Mouse (Mus musculus): ENCODE measurements around the gene Olfr828. TPM values are rescaled to one million over a fixed set of nuclear protein-coding genes. Genes with fewer than 3 reads are reported as not detected.

Gene Olfr828
- polyA plus RNA-seq (2012; rRNA removed), result not detected in 2 replicates

DNA sequence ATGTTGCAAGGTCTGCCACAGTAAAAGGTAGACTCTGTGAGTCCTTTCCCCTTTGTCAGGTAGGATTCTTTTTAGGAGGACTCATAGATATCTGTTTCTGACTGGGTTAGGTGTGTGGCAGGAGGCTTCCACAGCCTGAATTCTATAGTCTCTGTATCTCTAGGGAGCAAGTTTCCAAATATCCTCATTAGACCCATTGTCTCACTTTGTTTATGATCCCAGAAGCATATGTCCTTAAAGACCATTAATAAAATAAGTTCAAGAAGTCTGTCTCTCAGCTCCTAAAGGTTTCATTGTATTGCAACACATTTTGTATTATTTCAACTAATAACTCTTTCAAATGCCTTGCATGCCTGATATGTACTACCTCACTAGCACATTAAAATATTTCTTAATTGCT is at the start of gene Olfr828:
Olfr828 (minus strand) TSS at position 101 of the 400 bp plus-strand sequence.
- H3K27ac ChIP-seq (ENCODE audit: insufficient read depth, low read depth, low read length), result no peak within 1 kb of the TSS
- no peaks in the 10 kb centered on the region for H3K36me3 ChIP-seq (ENCODE audit: control insufficient read depth, insufficient read depth, low read length)
- no peaks in the 10 kb centered on the region for H3K27me3 ChIP-seq (ENCODE audit: control insufficient read depth, insufficient read depth, low read length)
- H3K4me3 ChIP-seq (ENCODE audit: low read depth, low read length), result no peak within 1 kb of the TSS
- TF ChIP-seq CTCF (IDR thresholded peaks at IDR 0.05; ENCODE audit: extremely low read depth, insufficient read length, insufficient replicate concordance, low read depth, low read length), result no peak
- TF ChIP-seq POLR2A (IDR thresholded peaks at IDR 0.05; ENCODE audit: low read depth, low read length), result no peak
- H3K4me1 ChIP-seq (ENCODE audit: control insufficient read depth, insufficient read depth, insufficient read length, low read length), result no peaks in the 10 kb centered on the region

DNA sequence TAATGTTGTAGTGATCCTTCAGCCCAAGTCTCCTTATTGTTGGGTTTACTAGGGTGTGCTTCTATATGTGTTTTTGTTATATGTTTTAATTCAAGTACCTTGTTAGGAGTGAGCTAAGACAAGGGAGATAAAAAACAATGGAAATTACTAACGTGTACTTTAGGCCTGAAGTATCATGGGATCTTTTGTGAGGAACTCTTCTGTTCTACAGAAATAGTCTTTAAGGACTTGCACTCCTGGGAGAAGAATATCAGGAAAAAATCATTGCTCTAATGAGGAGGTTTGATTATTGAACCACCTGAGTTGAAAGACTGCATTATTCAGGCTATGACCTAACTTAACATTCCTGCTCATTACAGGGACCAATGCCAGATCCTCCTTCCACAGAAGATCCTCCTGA is 35.3 kb upstream of the Olfr828 start, which contains the start of gene Olfr829:
Olfr829 (plus strand) TSS at position 301 of the 400 bp plus-strand sequence.
- Histone ChIP-seq H3K27me3 (ENCODE audit: control insufficient read depth, insufficient read depth, low read length) (no peaks in the 10 kb centered on the region), H3K4me1 (ENCODE audit: control insufficient read depth, insufficient read depth, insufficient read length, low read length) (no peaks in the 10 kb centered on the region), H3K27ac (ENCODE audit: insufficient read depth, low read depth, low read length) (no peak within 1 kb of the TSS), H3K36me3 (ENCODE audit: control insufficient read depth, insufficient read depth, low read length) (no peaks in the 10 kb centered on the region), H3K4me3 (ENCODE audit: low read depth, low read length) (no peak within 1 kb of the TSS)
- WGBS, result 50% methylated on average over 1 of the region's 1 CpGs
- TF ChIP-seq CTCF (IDR thresholded peaks at IDR 0.05; ENCODE audit: extremely low read depth, insufficient read length, insufficient replicate concordance, low read depth, low read length) (no peak), POLR2A (IDR thresholded peaks at IDR 0.05; ENCODE audit: low read depth, low read length) (no peak)

DNA sequence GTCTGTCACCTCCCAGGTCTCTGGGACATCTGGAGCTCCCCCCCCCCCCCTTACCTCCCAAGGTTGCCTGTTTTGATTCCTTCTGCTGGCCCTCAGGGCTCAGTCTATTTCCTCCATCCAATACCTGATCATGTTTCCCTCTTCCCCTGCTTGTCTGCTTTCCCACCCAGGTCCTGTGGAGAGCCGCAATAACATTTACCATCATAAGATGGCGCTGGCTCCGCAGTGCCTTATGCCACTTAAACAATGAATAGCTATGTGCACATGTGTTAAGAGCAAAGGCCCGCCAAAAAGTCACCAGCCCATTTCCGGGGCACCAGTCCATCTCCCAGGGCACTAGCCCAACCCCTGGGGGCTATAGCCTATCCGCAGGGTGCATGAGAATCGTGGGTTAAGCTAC is 34.0 kb downstream of the Olfr828 start:
- TF ChIP-seq CTCF (IDR thresholded peaks at IDR 0.05; ENCODE audit: extremely low read depth, insufficient read length, insufficient replicate concordance, low read depth, low read length), result no peak
- no peak for TF ChIP-seq POLR2A (IDR thresholded peaks at IDR 0.05; ENCODE audit: low read depth, low read length)
- no peak overlapping the region for H3K27ac ChIP-seq (ENCODE audit: insufficient read depth, low read depth, low read length)
- H3K27me3 ChIP-seq (ENCODE audit: control insufficient read depth, insufficient read depth, low read length), result no peaks in the 10 kb centered on the region
- H3K4me1 ChIP-seq (ENCODE audit: control insufficient read depth, insufficient read depth, insufficient read length, low read length), result no peaks in the 10 kb centered on the region
- H3K36me3 ChIP-seq (ENCODE audit: control insufficient read depth, insufficient read depth, low read length), result no peaks in the 10 kb centered on the region
- 58% methylated on average over 7 of the region's 7 CpGs for WGBS
- no peak overlapping the region for H3K4me3 ChIP-seq (ENCODE audit: low read depth, low read length)

DNA sequence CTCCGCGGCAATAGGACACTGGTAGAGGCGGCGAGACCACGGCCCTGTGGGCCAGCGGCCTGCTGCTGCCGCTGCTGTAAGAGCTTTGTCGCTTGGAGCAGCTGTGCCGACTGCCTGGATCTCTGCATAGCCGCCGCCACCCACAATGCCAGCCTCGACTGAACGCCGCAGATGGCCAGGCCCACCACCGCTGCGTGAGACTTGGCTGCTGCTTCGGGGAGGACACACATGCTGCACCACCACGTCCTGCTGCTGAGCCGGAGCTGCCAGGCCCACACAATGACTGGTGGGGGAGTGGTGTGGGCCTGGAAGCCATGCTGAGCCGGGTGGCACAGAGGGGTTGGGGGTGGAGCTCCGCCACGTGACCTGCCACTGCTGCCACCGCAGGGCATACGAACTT is 39.9 kb downstream of the Olfr828 start:
- no peaks in the 10 kb centered on the region for H3K27me3 ChIP-seq (ENCODE audit: control insufficient read depth, insufficient read depth, low read length)
- H3K27ac ChIP-seq (ENCODE audit: insufficient read depth, low read depth, low read length), result no peak overlapping the region
- 77% methylated on average over 24 of the region's 24 CpGs for WGBS
- H3K4me1 ChIP-seq (ENCODE audit: control insufficient read depth, insufficient read depth, insufficient read length, low read length), result no peaks in the 10 kb centered on the region
- H3K4me3 ChIP-seq (ENCODE audit: low read depth, low read length), result no peak overlapping the region
- TF ChIP-seq CTCF (IDR thresholded peaks at IDR 0.05; ENCODE audit: extremely low read depth, insufficient read length, insufficient replicate concordance, low read depth, low read length) (no peak), POLR2A (IDR thresholded peaks at IDR 0.05; ENCODE audit: low read depth, low read length) (no peak)
- H3K36me3 ChIP-seq (ENCODE audit: control insufficient read depth, insufficient read depth, low read length), result no peaks in the 10 kb centered on the region

DNA sequence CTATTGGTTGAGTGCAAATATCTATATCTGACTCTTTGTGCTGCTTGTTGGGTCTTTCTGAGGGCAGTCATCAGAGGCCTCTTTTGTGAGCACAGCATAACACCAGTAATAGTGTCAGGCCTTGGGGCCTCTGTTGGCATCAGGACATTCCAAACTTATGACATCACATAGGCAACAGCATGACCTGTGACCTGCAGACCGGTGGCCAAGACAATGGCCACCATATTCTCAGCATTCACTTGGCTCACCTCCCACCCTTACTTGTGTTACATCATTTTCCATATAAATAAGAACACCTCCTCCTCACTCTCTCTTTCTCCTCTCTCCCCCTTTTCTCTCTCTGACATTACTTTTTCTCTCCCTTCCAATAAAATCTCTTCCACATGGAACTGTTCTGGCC is 40.3 kb downstream of the Olfr828 start:
- WGBS, result 72% methylated on average over 1 of the region's 1 CpGs
- TF ChIP-seq CTCF (IDR thresholded peaks at IDR 0.05; ENCODE audit: extremely low read depth, insufficient read length, insufficient replicate concordance, low read depth, low read length), result no peak
- TF ChIP-seq POLR2A (IDR thresholded peaks at IDR 0.05; ENCODE audit: low read depth, low read length), result no peak
- H3K27me3 ChIP-seq (ENCODE audit: control insufficient read depth, insufficient read depth, low read length), result no peaks in the 10 kb centered on the region

More for the DNA sequence above, 40.3 kb downstream of the Olfr828 start:
- H3K27ac ChIP-seq (ENCODE audit: insufficient read depth, low read depth, low read length), result no peak overlapping the region
- H3K36me3 ChIP-seq (ENCODE audit: control insufficient read depth, insufficient read depth, low read length), result no peaks in the 10 kb centered on the region
- no peak overlapping the region for H3K4me3 ChIP-seq (ENCODE audit: low read depth, low read length)
- no peaks in the 10 kb centered on the region for H3K4me1 ChIP-seq (ENCODE audit: control insufficient read depth, insufficient read depth, insufficient read length, low read length)

Other genes starting within 250 kb of the Olfr828 start
- gene Muc16, start 145.0 kb downstream of the Olfr828 start, polyA plus RNA-seq (2012; rRNA removed), result 0.14 TPM in 1 of 2 replicates, not detected in the other
- gene Olfr24, start 55.5 kb downstream of the Olfr828 start, polyA plus RNA-seq (2012; rRNA removed), result not detected in 2 replicates
- not detected in 2 replicates for gene Olfr829, start 35.4 kb upstream of the Olfr828 start, polyA plus RNA-seq (2012; rRNA removed)
- not detected in 2 replicates for gene Olfr830, start 55.2 kb upstream of the Olfr828 start, polyA plus RNA-seq (2012; rRNA removed)
- gene Olfr832, start 117.6 kb upstream of the Olfr828 start, polyA plus RNA-seq (2012; rRNA removed), result not detected in 2 replicates
- not detected in 2 replicates for gene Olfr834, start 168.5 kb upstream of the Olfr828 start, polyA plus RNA-seq (2012; rRNA removed)
- gene Olfr835, start 213.2 kb upstream of the Olfr828 start, polyA plus RNA-seq (2012; rRNA removed), result not detected in 2 replicates